Mouse (Mus musculus): ENCODE data around the gene Eml2.

GRCm38 (mm10) chr7:19179173-19179572 lies 3.0 kb downstream of the Eml2 start:
- TF ChIP-seq GATA1 (IDR thresholded peaks at IDR 0.05; ENCODE audit: low read length) (no peak), TAL1 (IDR thresholded peaks at IDR 0.05; ENCODE audit: low read length) (no peak)
